Mouse (Mus musculus) heart, embryonic 14.5 days (tissue): ENCODE measurements around the gene Lrrc58. TPM values are rescaled to one million over a fixed set of nuclear protein-coding genes. Genes with fewer than 3 reads are reported as not detected.

Experiments
- ATAC-seq: fragments of 200-750 bp; cut with Nextera tagmentation; 2 replicates; pipeline ENCODE4 v1.8.0; 2017; ENCODE audit warnings: low read depth, moderate TSS enrichment; ENCODE audit not compliant: insufficient number of reproducible peaks, insufficient read depth, low FRiP score
- H3K27ac ChIP-seq, 2 experiments: fragments of 200-500 bp in 1 of 2; fragments of 300-500 bp in 1 of 2; sonication (generic) in 1 of 2; replicated peaks in 1 of 2; 2 replicates each; pipeline ENCODE4 v1.5.1; 2012 to 2014; ENCODE audit warnings: low read depth in 2 of 2, low read length in 2 of 2, control low read depth in 1 of 2, mild to moderate bottlenecking in 1 of 2, mixed read lengths in 1 of 2; ENCODE audit not compliant: control insufficient read depth in 1 of 2, insufficient read depth in 1 of 2
- H3K27me3 ChIP-seq: fragments of 300-500 bp; sonication (generic); 2 replicates; pipeline ENCODE4 v1.6.1; 2014; ENCODE audit warnings: mild to moderate bottlenecking, low read length, control low read depth; ENCODE audit not compliant: control insufficient read depth, insufficient read depth
- H3K36me3 ChIP-seq: fragments of 300-500 bp; sonication (generic); 2 replicates; pipeline ENCODE4 v1.6.1; 2014; ENCODE audit warnings: mild to moderate bottlenecking, control low read depth, low read length, mixed read lengths; ENCODE audit not compliant: control insufficient read depth, insufficient read depth
- H3K4me1 ChIP-seq, 2 experiments: fragments of 200-500 bp in 1 of 2; fragments of 300-500 bp in 1 of 2; sonication (generic) in 1 of 2; 2 replicates each; pipeline ENCODE4 v1.6.1; 2012 to 2014; ENCODE audit warnings: low read length in 2 of 2, control low read depth in 1 of 2, mixed read lengths in 1 of 2; ENCODE audit not compliant: control insufficient read depth in 2 of 2, insufficient read depth in 2 of 2
- H3K4me2 ChIP-seq: fragments of 300-500 bp; sonication (generic); 2 replicates; pipeline ENCODE4 v1.6.1; 2014; ENCODE audit warnings: mild to moderate bottlenecking, low read length
- H3K4me3 ChIP-seq, 2 experiments: fragments of 200-500 bp in 1 of 2; fragments of 300-500 bp in 1 of 2; sonication (generic) in 1 of 2; 2 replicates each; pipeline ENCODE4 v1.5.1; 2012 to 2014; ENCODE audit warnings: low read length in 2 of 2, mild to moderate bottlenecking in 2 of 2, control low read depth in 1 of 2, low read depth in 1 of 2, moderate library complexity in 1 of 2; ENCODE audit not compliant: control insufficient read depth in 1 of 2, insufficient read depth in 1 of 2
- H3K9ac ChIP-seq: fragments of 300-500 bp; sonication (generic); 2 replicates; pipeline ENCODE4 v1.6.1; 2014; ENCODE audit warnings: mild to moderate bottlenecking, low read length
- H3K9me3 ChIP-seq: fragments of 300-500 bp; sonication (generic); 2 replicates; pipeline ENCODE4 v1.6.1; 2016; ENCODE audit warnings: low read length, control low read depth; ENCODE audit not compliant: control insufficient read depth
- WGBS: fragments of 180-500 bp; shearing (Covaris S2); extraction: QIAGEN DNeasy Blood & Tissue Kit; methylation state at CpG from one replicate; pipeline ENCODE4 v1.1.7; 2014; 5-methylcytosine and 5-hydroxymethylcytosine counted together
- polyA plus RNA-seq: library from polyadenylated mRNA; unstranded; fragments of >200 nt; fragmentation: Nextera tagmentation; extraction: Ambion mirVana; gene quantifications from 2 replicates; pipeline ENCODE4 v1.2.1, GENCODE M21; 2014

Gene Lrrc58
- polyA plus RNA-seq, 1 experiment from 2014 or later, result 42.6 TPM

GRCm38 (mm10) chr16:37929006-37929405 lies 60.8 kb downstream of the Lrrc58 start:
- H3K27ac ChIP-seq, result no peak overlapping the region

GRCm38 (mm10) chr16:37929626-37930025 lies 61.4 kb downstream of the Lrrc58 start:
- no peak overlapping the region for H3K4me3 ChIP-seq
- no peaks in the 10 kb centered on the region for H3K9me3 ChIP-seq
- no peak overlapping the region for H3K4me2 ChIP-seq
- H3K9ac ChIP-seq, result no peak overlapping the region
- no peaks in the 10 kb centered on the region for H3K27me3 ChIP-seq
- H3K4me1 ChIP-seq, result peaks cover 6 to 7% of the 10 kb centered on the region in 2 experiments
- WGBS, result 86% methylated on average over 2 of the region's 2 CpGs
- no peaks in the 10 kb centered on the region for H3K36me3 ChIP-seq
- no peak overlapping the region for H3K27ac ChIP-seq
- no peak for ATAC-seq

More at GRCm38 (mm10) chr16:37929006-37929405, 60.8 kb downstream of the Lrrc58 start:
- no peak overlapping the region for H3K4me2 ChIP-seq
- ATAC-seq, result no peak
- 66% methylated on average over 2 of the region's 2 CpGs for WGBS
- no peaks in the 10 kb centered on the region for H3K36me3 ChIP-seq
- peaks cover 6 to 7% of the 10 kb centered on the region in 2 experiments for H3K4me1 ChIP-seq
- no peaks in the 10 kb centered on the region for H3K27me3 ChIP-seq
- H3K9me3 ChIP-seq, result no peaks in the 10 kb centered on the region
- no peak overlapping the region for H3K9ac ChIP-seq
- H3K4me3 ChIP-seq, result no peak overlapping the region

- H3K9me3 ChIP-seq, result no peaks in the 10 kb centered on the region
- ATAC-seq, result no peak
- no peaks in the 10 kb centered on the region for H3K36me3 ChIP-seq
- H3K27me3 ChIP-seq, result no peaks in the 10 kb centered on the region
- H3K4me1 ChIP-seq, result no peaks in the 10 kb centered on the region
- H3K4me3 ChIP-seq, result no peak overlapping the region
- no peak overlapping the region for H3K9ac ChIP-seq
- WGBS, result 92% methylated on average over 2 of the region's 2 CpGs
- H3K4me2 ChIP-seq, result no peak overlapping the region
- H3K27ac ChIP-seq, result no peak overlapping the region
Observed at GRCm38 (mm10) chr16:37934932-37935331, 66.7 kb downstream of the Lrrc58 start.

- Histone ChIP-seq H3K9ac (no peak overlapping the region), H3K9me3 (no peaks in the 10 kb centered on the region), H3K27me3 (no peaks in the 10 kb centered on the region), H3K4me3 (no peak overlapping the region), H3K4me1 (no peaks in the 10 kb centered on the region), H3K27ac (no peak overlapping the region), H3K4me2 (no peak overlapping the region), H3K36me3 (no peaks in the 10 kb centered on the region)
- ATAC-seq, result no peak
- 79% methylated on average over 8 of the region's 8 CpGs for WGBS
Observed at GRCm38 (mm10) chr16:37937276-37937675, 69.1 kb downstream of the Lrrc58 start.

Other genes with a start within 250 kb of the Lrrc58 start
- 116 and 120 TPM in 2 replicates for gene Ndufb4, start 213.9 kb upstream of the Lrrc58 start, polyA plus RNA-seq
- gene Fstl1, start 91.5 kb upstream of the Lrrc58 start, polyA plus RNA-seq, result 537 and 600 TPM in 2 replicates
- 3.3 and 4.9 TPM in 2 replicates for gene Gm36028, start 7.2 kb upstream of the Lrrc58 start, polyA plus RNA-seq
- gene Gpr156, start 48.1 kb downstream of the Lrrc58 start, polyA plus RNA-seq, result 0.42 and 0.54 TPM in 2 replicates
- gene Gsk3b, start 220.6 kb downstream of the Lrrc58 start, polyA plus RNA-seq, result 44.1 and 49.9 TPM in 2 replicates